Mouse (Mus musculus) ES-E14 (cell line): Measurements from ENCODE around the gene Rtn4ip1.

Experiments used
- CHD2 ChIP-seq: IDR thresholded peaks from 2 replicates; pipeline ENCODE4 v1.6.1; 2014; ENCODE audit warnings: mild to moderate bottlenecking, low read depth, low read length, inconsistent platforms
- ZC3H11A ChIP-seq: IDR thresholded peaks from 2 replicates; pipeline ENCODE4 v1.6.1; 2012; ENCODE audit warnings: low read depth, mild to moderate bottlenecking, inconsistent platforms, low read length, borderline replicate concordance
- ZNF384 ChIP-seq: IDR thresholded peaks from 2 replicates; pipeline ENCODE4 v1.6.1; 2012; ENCODE audit warnings: low read depth, low read length, inconsistent platforms

GRCm38 (mm10) chr10:43918696-43919608 lies 17.3 kb downstream of the Rtn4ip1 start:
- peak; percentile 67 for TF ChIP-seq ZC3H11A
- TF ChIP-seq CHD2: no peak
- no peak for TF ChIP-seq ZNF384
